Mouse (Mus musculus) spleen, embryonic (tissue): ENCODE results near the gene Rnf20.

Source experiments
- CTCF ChIA-PET: fragments of 350-600 bp; sonication (Branson Sonifier 250); formaldehyde crosslinking; loops from one replicate; lab custom pipeline; 2022; lab: Charles Lee

Rnf20 gene

GRCm38 (mm10) chr4:49659421-49659820 lies 27.6 kb downstream of the Rnf20 start:
- CTCF ChIA-PET = interaction anchor here (0.6 kb wide), 1 partner anchor 12 kb away, joined by 3 read pairs; no protein-coding TSS in a partner anchor

GRCm38 (mm10) chr4:49661664-49662063 lies 29.9 kb downstream of the Rnf20 start:
- CTCF ChIA-PET = no interaction called here

DNA sequence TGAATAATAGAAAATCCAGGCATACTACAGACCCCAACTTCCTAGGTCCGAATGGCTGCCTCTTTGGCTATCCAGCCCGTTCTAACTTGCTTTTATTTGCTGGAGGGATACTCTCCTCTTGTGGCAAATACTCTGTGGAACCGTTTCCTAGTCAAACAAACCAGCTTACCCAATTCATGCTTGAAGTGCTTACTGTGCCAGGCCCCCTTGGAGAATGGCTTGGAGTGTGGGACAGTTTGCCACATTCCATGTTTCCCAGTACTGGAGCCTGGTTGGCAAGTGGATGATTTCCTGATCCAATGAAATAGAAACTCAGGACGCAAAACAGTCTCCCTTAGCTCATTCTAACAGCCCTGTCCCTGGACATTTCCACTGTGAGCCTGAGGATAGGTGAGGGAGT lies 30.4 kb downstream of the Rnf20 start:
- CTCF ChIA-PET = no interaction called here

- CTCF ChIA-PET = no interaction called here
Observed at GRCm38 (mm10) chr4:49664850-49665249, 33.0 kb downstream of the Rnf20 start.

DNA sequence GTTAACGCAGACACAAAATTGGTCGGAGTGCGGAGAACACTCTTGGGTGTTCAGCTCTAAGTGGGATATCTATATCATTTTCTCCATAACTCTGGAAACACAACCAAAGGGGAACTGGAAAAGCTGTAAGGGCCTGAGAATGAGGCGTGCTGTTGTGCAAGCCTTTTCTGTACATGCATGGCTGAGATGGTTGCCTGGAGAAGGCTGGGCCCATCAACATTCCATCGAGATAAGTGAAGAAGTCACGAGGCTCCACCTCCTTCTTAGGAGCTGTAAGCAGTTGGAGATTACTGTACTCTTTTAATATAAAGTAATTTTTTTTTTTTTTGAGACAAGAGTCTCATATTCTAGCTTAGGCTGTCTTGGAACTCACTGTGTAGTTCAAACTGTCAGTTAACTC lies 44.3 kb downstream of the Rnf20 start:
- CTCF ChIA-PET = no interaction called here

- CTCF ChIA-PET = no interaction called here
Observed at GRCm38 (mm10) chr4:49676790-49677189, 45.0 kb downstream of the Rnf20 start.

- CTCF ChIA-PET = no interaction called here
Observed at GRCm38 (mm10) chr4:49680171-49680875, 48.5 kb downstream of the Rnf20 start.

GRCm38 (mm10) chr4:49681812-49682211 lies 50.0 kb downstream of the Rnf20 start, which contains the start of gene Ppp3r2:
Gene Ppp3r2 (minus strand): TSS chr4:49682024.
- CTCF ChIA-PET = no interaction called here

DNA sequence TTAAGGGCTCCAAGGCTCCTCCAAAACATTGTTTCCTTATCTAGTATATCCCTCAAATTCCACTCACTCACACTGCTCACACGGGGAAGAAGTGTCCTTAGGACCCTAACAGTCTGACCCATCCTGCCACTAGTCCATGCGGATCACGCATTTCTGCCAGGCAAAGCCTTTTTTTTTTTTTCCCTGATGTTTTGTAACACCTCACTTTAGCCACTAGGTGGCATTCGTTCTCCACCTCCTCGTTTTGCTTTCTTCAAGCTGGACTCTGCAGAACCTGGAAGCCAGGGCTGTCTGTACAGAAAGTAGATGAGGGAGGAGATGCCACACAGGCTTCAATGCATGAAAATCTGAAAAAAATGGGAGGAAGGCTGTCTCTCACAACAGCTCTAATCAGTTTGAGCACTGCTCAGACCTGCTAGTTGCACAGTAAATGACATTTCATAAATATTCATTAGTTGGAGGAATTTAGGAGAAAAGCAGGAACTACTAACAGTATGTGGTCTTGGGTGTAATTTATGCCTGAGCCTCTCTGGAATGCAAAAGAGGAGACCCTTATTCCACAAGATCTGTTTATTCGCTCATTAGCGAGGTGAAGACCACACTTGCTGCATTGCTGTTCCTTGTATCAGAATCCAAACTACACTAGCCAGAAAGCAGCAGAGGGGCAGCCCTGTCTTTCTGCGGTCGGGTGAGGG lies 56.9 kb downstream of the Rnf20 start:
- CTCF ChIA-PET = interaction anchor here (0.6 to 0.7 kb wide), 2 partner anchors 388 to 463 kb away, joined by 3 to 5 read pairs; no protein-coding TSS in a partner anchor

DNA sequence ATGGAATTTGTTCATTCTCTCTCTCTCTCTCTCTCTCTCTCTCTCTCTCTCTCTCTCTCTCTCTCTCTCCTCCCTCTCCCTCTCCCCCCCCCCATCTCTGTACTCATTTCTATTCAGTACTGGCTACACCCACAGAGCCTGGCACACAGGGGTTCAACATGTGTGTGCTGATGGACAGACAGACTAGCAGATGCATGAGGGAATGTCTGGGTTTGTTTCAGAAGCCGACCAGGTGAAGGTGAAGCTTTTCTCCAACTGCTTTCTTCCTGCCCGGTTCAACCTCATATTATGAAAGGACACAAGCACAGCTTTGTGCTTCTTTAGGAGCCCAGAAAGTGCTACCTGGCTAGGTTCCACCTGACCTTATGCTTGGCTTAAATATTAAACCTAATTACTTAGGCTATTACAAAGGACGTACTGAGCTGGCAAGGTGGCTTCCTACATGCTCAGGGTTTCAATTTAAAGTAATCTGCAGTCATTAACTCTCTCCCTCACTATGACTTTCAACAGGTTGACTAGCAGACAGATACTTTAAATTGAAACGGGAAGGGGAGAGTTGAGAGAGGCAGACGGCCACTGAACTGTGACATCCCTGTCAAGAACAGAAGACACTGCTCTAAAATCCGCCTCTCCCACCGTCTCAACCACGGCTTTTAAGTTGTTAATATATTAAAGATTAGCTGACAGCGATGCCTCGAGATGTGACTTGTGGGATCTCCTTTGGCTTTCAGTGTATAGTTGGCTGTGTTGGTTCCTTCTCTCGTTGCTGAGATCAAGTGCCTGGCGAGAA lies 59.8 kb downstream of the Rnf20 start:
- CTCF ChIA-PET = no interaction called here
